Mouse (Mus musculus) cerebellum, adult 2 months (tissue): ENCODE data around the gene Cbr2.

Source experiments
- CTCF ChIP-seq: fragments of 200-500 bp; IDR thresholded peaks from 2 replicates; pipeline ENCODE4 v1.5.1; 2011; ENCODE audit warnings: low read depth, mild to moderate bottlenecking, control low read depth, low read length, moderate library complexity, borderline replicate concordance; ENCODE audit not compliant: insufficient read depth
- POLR2A ChIP-seq: fragments of 200-500 bp; IDR thresholded peaks from 2 replicates; pipeline ENCODE4 v1.6.1; 2011; ENCODE audit warnings: low read length, control low read depth, borderline replicate concordance; ENCODE audit not compliant: insufficient read depth

DNA sequence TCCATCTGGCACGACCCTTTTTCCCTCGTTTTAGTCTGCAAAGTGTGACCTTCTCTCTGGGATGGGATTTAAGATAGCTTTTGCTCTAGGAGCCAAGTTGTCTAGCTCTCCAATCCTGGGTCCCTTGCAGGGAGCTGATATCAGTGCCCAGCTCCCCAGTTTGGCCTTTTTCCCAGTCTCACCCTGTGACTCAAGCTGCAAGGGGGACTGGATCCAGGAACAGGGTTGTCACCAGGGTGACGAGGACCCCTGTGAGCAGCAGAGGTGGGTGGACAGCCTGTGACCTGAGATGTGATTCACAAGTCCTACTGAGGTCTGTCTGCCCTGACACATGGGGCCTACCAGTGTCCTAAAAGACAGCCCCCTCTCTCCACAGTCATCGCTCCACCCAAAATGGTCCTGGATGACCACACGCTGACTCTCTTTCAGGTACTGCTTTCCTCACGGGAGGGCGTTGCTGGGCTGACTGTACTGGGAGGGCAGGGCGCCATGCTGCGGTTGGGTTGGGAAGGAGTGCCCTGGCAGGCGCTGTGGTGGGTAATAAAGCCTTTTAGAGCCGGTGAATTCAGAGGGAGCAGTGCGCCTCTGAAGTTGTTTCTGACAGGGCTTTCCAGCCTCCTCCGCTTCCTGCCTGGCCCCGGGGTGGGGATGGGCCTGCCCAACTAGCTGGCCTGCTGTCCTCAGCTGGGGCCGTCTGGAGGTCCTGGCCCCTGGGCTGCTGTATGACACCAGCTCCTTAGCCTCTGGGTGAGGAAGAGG is 28.0 kb downstream of the Cbr2 start:
- TF ChIP-seq POLR2A, result no peak
- no peak for TF ChIP-seq CTCF
